Mouse (Mus musculus): Measurements from ENCODE around the gene Hoxa11.

GRCm38 (mm10) chr6:52235866-52236265 is 9.7 kb downstream of the Hoxa11 start:
- TF ChIP-seq TAL1 (IDR thresholded peaks at IDR 0.05; ENCODE audit: low read length) = no peak
- TF ChIP-seq GATA1 (IDR thresholded peaks at IDR 0.05; ENCODE audit: low read length) = no peak
